30 mouse cellular contexts compared by ENCODE assay signal in genomic region chr1:35094873-35095272, GRCm38 (mm10).
"Had no signal": no experiment of that assay in that cellular context is flagged by ENCODE, and none has a peak within 500 bp of the region (broad histone marks: within the 10 kb centered on the region; RNA-seq: fewer than 3 reads in every experiment).

No protein-coding gene starts in this region.

- H3K36me3 ChIP-seq: limb, embryonic 10.5 days; limb, embryonic 12.5 days; limb, embryonic 13.5 days; limb, embryonic 15.5 days; liver, embryonic 12.5 days; liver, embryonic 13.5 days; liver, embryonic 15.5 days; lung, embryonic 15.5 days; midbrain, embryonic 10.5 days; midbrain, embryonic 12.5 days; midbrain, embryonic 13.5 days; midbrain, embryonic 15.5 days; neural tube, embryonic 12.5 days had no signal

- H3K4me2 ChIP-seq: limb, embryonic 12.5 days; limb, embryonic 13.5 days; limb, embryonic 15.5 days; liver, embryonic 11.5 days; liver, embryonic 12.5 days; liver, embryonic 13.5 days; liver, embryonic 15.5 days; lung, embryonic 14.5 days; lung, embryonic 15.5 days; midbrain, embryonic 11.5 days; midbrain, embryonic 12.5 days; midbrain, embryonic 13.5 days; midbrain, embryonic 15.5 days; neural tube, embryonic 12.5 days had no signal

- ATAC-seq: liver, embryonic 12.5 days; liver, postnatal 0 days; midbrain, embryonic 13.5 days; midbrain, embryonic 15.5 days; midbrain, embryonic 16.5 days had no signal

- H3K4me1 ChIP-seq: limb, embryonic 10.5 days; limb, embryonic 12.5 days; limb, embryonic 13.5 days; limb, embryonic 15.5 days; liver, embryonic 12.5 days; liver, embryonic 13.5 days; liver, embryonic 15.5 days; lung, embryonic 15.5 days; megakaryocyte, embryonic 14.5 days; midbrain, embryonic 15.5 days; neural tube, embryonic 12.5 days had no signal

- H3K9me3 ChIP-seq: limb, embryonic 10.5 days; limb, embryonic 12.5 days; limb, embryonic 13.5 days; limb, embryonic 15.5 days; liver, embryonic 12.5 days; liver, embryonic 13.5 days; liver, embryonic 15.5 days; lung, embryonic 15.5 days; megakaryocyte, embryonic 14.5 days; midbrain, embryonic 10.5 days; midbrain, embryonic 12.5 days; midbrain, embryonic 13.5 days; midbrain, embryonic 15.5 days; neural tube, embryonic 12.5 days had no signal

- H3K4me3 ChIP-seq: left cerebral cortex, adult 2 months; limb, embryonic 10.5 days; limb, embryonic 12.5 days; limb, embryonic 13.5 days; limb, embryonic 15.5 days; liver, embryonic 12.5 days; liver, embryonic 13.5 days; liver, embryonic 15.5 days; lung, embryonic 15.5 days; megakaryocyte, embryonic 14.5 days; midbrain, embryonic 10.5 days; midbrain, embryonic 12.5 days; midbrain, embryonic 13.5 days; midbrain, embryonic 15.5 days; myocyte; neural tube, embryonic 12.5 days had no signal

- H3K27ac ChIP-seq: left cerebral cortex, adult 2 months; limb, embryonic 10.5 days; limb, embryonic 12.5 days; limb, embryonic 13.5 days; limb, embryonic 15.5 days; liver, embryonic 12.5 days; liver, embryonic 13.5 days; liver, embryonic 14.5 days; liver, embryonic 15.5 days; macrophage; midbrain, embryonic 10.5 days; midbrain, embryonic 12.5 days; midbrain, embryonic 13.5 days; midbrain, embryonic 15.5 days; neural tube, embryonic 12.5 days had no signal

- H3K27me3 ChIP-seq: limb, embryonic 12.5 days; limb, embryonic 13.5 days; limb, embryonic 15.5 days; liver, embryonic 12.5 days; liver, embryonic 13.5 days; liver, embryonic 15.5 days; lung, embryonic 15.5 days; megakaryocyte, embryonic 14.5 days; midbrain, embryonic 12.5 days; midbrain, embryonic 13.5 days; midbrain, embryonic 15.5 days; neural tube, embryonic 12.5 days had no signal

- DNase-seq: layer of hippocampus, postnatal 36 days; left cerebral cortex, postnatal 4 days; liver; liver, embryonic 13.5 days; liver, postnatal 0 days; lung, adult 18-20 months; lung, adult 2 months; lung, embryonic 14.5 days; lung, postnatal 10 days; midbrain, embryonic 14.5 days had no signal

- H3K9ac ChIP-seq: limb, embryonic 12.5 days; limb, embryonic 13.5 days; limb, embryonic 15.5 days; liver, embryonic 12.5 days; liver, embryonic 13.5 days; liver, embryonic 14.5 days; liver, embryonic 15.5 days; liver, postnatal 0 days; lung, embryonic 14.5 days; lung, embryonic 15.5 days; midbrain, embryonic 12.5 days; midbrain, embryonic 13.5 days; midbrain, embryonic 15.5 days; neural tube, embryonic 12.5 days had no signal
